Mouse (Mus musculus): Measurements from ENCODE around the gene Defb26.

The Defb26 gene

DNA sequence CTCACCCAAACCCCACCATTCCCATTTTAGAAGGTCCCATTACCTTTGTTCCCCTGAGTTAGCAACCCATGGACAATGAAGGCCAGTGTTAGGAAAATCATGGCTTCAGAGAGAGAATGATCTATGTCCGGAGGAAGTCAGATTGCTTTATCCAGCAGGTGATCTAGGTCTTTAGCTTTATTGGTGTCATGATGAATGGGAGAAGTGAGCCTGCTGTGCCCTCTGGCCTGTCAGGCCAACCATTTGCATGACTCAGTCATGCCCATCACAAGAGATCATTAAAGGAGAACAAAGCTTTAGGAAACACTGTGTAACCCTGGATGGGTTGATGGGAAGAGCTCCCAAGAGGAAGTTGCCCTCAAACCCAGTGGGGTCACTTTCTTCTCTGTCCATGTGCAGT, at the start of gene Defb26:
TSS of gene Defb26 (minus strand) at position 101 of the 400 bp plus-strand sequence.
- no peak for DNase-seq

GRCm38 (mm10) chr2:152556655-152557054, 45.2 kb upstream of the Defb26 start:
- no peak for DNase-seq

DNA sequence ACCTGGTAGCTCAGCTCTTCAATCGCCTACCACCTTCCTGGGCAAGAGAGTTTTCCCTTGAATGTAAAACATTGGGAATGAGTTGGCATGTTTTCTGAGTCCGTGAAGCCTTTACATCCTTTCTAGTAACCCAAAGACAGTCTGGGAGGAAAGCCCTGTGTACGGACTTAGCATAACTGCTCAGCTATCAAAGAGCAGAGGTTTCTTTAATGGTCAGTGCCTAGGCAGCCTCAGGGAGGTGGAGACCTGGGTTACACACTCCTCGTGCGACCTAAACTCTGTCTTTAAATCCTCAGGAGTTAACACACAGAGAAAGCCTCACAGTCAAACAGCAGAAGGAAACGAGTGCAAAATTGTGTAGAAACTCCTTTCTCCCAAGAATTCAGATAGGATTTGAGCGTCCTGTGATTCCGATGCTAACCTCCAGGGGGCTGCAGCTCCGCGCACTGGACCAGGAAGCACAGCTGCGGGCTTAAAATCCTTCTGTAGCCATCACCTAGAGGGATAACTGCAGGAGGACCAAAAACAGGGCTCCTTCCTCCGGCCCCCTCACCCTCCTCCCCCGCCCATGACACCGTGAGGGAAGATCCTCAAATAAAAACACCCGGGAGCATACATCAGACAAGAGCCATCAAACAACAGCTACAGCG, 42.4 kb upstream of the Defb26 start:
- peak; percentile 88 to 89 for DNase-seq

GRCm38 (mm10) chr2:152548124-152548523, 36.6 kb upstream of the Defb26 start:
- DNase-seq, result no peak

DNA sequence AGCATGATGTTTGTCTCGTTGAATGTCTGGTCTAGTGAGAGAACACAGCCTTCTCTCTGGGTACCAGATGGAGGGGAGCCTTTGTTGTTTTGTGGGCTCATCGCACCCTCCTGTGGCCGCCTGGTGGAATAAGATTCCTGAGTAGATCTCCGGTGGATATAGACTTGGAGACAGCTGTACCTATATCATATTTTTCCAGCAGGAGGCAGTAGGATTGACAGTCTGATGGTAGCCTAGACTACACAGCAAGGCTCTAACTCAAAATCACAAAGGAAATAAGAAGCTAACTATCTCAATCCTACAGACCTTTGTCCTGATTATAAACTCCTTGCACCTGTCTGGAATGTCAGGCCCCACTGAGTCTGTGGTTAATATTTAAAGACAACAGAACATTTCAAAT, 33.2 kb upstream of the Defb26 start:
- DNase-seq, result peak; percentile 74 to 84

GRCm38 (mm10) chr2:152543478-152543877, 32.0 kb upstream of the Defb26 start:
- peak; percentile 24 to 36 for DNase-seq

DNA sequence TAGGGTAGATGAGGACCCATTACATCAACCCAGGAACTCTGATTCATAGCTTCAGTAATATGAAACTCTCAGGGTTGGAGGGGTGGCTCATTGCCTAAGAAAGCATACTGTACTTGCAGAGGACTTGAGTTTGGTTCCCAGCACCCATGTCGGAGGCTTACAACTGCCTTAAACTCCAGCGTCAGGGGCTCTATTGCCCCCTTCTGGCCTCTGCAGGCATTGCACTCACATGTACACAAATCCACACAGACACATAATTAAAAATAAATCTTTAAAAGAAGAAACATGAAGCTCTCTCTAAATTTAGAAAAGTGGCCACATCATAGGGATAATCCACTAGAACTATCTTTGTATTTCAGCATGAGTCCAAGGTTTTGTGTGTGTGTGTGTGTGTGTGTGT, 31.4 kb upstream of the Defb26 start:
- DNase-seq, result no peak

- DNase-seq, result no peak
Measured at GRCm38 (mm10) chr2:152541979-152542378, 30.5 kb upstream of the Defb26 start.

DNA sequence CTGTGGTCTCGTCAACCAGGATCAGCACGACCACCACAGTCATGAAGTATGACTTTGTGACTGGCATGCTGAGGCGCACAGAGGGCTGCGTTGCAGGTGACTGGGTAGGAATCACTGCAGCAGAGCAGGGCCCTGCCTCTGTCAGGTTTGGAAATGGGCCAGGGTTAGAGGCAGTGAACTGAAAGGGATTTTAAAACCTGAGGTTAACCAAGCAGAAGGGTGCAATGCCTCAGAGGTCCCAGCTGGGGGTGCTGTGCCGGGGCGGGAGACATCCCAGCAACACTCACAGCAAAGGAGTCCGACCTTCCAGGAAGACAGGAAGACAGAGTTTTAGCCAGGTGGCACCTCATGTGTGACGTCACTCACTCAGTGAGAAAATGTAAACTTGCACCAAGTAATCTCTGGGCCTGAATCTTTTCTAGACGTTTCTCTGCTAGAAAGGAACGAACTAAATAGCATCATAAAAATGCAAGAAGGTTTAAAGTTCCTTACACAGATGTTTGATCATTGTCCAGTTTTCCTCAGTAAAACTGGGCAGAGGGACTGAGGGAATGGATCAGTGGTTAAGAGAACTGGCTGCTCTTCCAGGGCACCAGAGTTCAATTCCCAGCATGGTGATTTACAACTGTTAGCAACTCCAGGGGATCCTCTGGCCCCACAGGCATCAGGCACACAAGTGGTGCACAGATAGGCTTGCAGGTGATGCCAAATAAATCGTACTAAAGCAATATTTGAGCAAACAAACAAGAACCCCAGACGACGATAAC, 28.6 kb upstream of the Defb26 start, which contains the start of gene Defb29:
TSS of gene Defb29 (minus strand) at position 155 of the 767 bp plus-strand sequence.
- peak; percentile 62 to 75 for DNase-seq

GRCm38 (mm10) chr2:152517981-152518380, 6.5 kb upstream of the Defb26 start, which contains the start of gene Defb28:
Gene Defb28, plus strand, starts transcription at chr2:152518255.
- DNase-seq, result peak; percentile 17 to 43

GRCm38 (mm10) chr2:152516084-152516483, 4.6 kb upstream of the Defb26 start:
- no peak for DNase-seq

DNA sequence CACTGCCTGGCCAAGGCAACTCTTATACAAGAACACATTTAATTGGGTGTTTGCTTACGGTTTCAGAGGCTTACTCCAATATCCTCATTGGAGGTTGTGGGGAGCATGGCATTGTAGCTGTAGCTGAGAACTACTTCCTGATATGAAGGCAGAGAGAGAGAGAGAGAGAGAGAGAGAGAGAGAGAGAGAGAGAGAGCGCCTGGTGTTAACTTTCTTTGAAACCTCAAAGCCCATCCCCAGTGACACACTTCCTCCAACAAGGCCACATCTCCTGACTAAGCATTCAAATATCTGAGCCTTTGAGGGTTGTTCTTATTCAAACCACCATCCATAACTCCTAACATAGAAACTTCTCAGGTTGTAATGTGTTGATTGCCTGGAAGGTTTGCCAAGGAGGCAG, 7.5 kb downstream of the Defb26 start:
- no peak for DNase-seq

DNA sequence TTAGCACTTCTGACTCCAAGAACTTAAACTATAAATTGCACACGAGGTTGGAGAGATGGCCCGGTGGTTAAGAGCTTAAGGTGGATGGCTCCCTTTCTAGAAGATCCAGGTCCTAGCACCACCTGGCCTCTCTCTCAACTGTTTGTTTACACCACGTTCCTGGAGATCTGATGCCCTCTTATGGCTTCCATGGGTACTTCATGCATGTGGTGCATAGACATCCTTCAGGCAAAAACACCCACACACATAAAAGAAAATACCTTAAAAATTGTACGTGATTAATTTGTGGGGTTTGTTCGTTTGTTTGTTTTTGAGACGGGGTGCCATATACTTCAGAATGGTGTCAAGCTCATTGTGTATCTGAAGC, 10.6 kb downstream of the Defb26 start:
- DNase-seq, result no peak

DNA sequence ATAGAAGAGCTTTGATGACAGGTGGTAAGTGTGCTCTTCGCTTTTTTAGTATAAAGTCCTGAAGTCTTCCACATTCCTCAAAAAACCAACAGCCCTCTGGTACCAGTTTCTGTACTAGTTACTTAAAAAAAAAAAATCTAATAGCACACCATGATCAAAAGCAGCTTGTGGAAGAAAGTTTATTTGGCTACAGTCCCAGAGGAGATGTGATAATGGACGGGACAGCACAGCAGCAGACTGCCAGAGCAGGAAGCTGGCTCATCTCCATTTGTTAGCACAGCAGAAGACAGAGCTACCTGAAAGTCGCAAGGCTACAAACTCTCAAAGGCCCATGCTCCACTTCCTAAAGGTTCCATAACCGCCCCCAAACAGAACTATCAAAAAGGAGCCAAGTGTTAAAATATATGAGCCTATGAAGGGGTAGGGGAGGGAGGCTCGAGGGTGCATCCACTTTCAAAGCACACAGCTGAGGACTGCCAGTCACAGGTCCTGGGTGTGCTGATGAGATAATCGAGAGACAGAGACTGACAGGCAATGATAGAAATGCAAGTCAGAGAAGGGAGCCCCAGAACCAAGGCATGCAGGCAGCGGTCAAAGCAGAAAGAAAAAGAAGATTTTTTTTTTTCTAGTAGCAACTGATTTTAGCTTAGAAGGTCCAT, 11.2 kb downstream of the Defb26 start:
- DNase-seq, result no peak

DNA sequence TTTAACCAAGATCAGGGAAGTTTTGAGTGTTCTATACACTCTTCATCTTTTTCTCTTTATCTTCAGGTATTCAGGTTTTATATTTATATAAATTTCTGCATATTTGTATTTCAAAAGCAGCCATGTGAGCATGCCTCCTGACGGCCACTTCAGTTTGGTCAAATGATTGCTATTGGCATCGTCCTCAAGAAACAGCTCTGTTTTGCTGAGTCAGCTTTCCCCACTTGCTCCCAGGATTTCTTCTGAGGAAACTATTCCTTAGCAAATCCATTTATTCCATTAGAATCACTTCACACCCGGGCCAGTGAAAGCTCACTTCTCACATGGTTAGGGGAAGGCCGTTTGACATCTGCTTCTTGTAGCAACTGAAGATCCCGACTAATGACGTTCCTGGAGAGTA, 13.5 kb downstream of the Defb26 start:
- DNase-seq, result no peak

GRCm38 (mm10) chr2:152493151-152493550, 18.3 kb downstream of the Defb26 start:
- DNase-seq, result no peak

DNA sequence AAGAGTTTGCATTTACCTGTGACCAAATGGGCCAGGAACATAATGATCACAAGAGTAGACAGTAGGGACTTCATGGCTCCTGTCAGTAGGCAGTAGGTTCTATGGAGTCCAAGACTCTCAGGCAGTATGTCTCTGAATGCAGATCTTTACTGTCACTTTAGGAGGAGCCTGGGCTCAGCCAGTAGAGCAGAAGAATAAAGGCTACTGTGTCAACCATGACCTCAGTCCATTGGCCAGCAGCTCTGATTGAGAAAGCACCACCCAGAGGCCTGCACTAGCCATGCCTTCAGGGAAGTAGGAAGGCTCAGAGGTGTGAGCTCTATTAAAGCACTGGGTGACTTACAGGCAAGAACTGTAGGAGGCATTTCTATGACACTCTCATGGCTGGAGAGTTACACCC, 21.5 kb downstream of the Defb26 start, which contains the start of gene Defb22:
TSS of gene Defb22 (minus strand) at position 101 of the 400 bp plus-strand sequence.
- DNase-seq, result no peak

GRCm38 (mm10) chr2:152487024-152487423, 24.5 kb downstream of the Defb26 start:
- peak; percentile 14 to 20 for DNase-seq

- DNase-seq, result no peak
Measured at GRCm38 (mm10) chr2:152481726-152482125, 29.8 kb downstream of the Defb26 start.

- DNase-seq, result no peak
Measured at GRCm38 (mm10) chr2:152480881-152481280, 30.6 kb downstream of the Defb26 start.

DNA sequence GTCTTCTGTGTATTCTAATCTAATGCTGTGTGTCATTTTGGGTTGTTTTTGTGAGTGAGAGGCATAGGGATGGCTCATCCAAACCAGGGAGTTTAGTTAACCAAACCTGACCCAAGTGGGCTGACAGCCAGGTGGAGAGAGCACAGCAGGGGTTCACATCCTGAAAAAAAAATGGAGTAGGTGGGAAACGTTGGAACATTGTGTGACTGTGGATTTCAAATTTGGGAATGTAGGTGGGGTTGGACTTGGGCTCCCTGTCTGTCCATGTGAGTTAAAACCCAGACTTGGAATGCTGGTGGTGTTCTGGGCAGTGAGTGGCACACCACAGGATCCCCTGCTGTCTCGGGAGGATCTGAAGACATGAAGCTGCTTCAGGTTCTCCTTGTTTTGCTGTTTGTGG, 34.7 kb downstream of the Defb26 start, which contains the start of gene Defb20:
TSS of gene Defb20 (plus strand) at position 301 of the 400 bp plus-strand sequence.
- no peak for DNase-seq

DNA sequence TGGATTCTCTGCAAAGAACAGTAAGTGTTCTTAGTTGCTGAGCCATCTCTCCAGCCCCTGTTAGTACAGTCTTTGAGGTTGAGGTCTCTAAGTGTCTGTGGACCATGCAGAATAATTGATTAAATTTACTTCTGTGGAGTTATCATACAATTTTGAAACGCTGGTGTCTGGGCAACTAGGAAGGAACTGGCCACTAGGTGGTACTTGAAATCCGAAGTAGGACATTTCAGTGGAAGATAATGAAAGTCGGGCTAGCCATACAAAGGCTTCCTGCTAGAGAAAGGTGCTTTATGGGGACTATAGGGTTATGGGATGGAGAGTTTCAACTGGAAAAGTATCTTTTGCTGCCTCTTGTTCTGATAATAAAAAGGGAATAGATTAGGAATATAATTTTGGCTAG, 39.1 kb downstream of the Defb26 start:
- DNase-seq, result no peak

DNA sequence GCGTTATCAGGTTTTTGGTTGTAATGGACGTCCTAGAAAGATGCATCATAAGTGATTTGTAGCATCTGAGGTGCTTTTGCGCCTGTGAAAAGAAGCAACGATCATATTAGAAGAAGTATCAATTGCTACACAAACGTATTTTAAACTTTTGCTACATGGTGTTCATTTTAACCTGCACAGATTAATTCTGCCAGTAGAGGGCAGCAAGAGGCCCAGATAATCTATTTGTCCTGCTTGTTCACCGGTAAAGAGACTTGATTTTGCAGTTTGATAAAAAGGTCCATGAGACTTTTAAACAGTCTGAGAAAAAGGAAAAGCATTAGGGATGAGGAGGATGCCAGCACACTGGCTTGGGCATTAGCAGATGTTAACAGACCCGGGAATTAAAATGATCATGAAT, 40.5 kb downstream of the Defb26 start:
- peak; percentile 63 to 71 for DNase-seq
